Mouse (Mus musculus): ENCODE measurements around the gene Rln3. TPM values are rescaled to one million over a fixed set of nuclear protein-coding genes. Genes with fewer than 3 reads are reported as not detected.

The Rln3 gene
- polyA plus RNA-seq, 1 experiment from 2014 or later, result 1.6 TPM

- Histone ChIP-seq H3K4me3 (replicated peaks; ENCODE audit: low read length) (peak overlapping the region; percentile 92), H3K9ac (no peak overlapping the region), H3K36me3 (replicated peaks; ENCODE audit: control insufficient read depth, insufficient read depth) (no peaks in the 10 kb centered on the region), H3K27me3 (ENCODE audit: control insufficient read depth, insufficient read depth, low read length) (no peaks in the 10 kb centered on the region), H3K4me2 (replicated peaks) (peak overlapping the region; percentile 41), H3K9me3 (ENCODE audit: control insufficient read depth, low read length) (no peaks in the 10 kb centered on the region), H3K27ac (no peak overlapping the region), H3K4me1 (replicated peaks; ENCODE audit: control insufficient read depth, insufficient read depth, low read length) (peaks cover 20% of the 10 kb centered on the region)
- no peak for ATAC-seq (ENCODE audit: low FRiP score)
- 89% methylated on average over 7 of the region's 7 CpGs for WGBS
- DNase-seq (ENCODE audit: low spot score), result no peak
Observed at GRCm38 (mm10) chr8:84067911-84068310, 23.1 kb upstream of the Rln3 start.

- no peaks in the 10 kb centered on the region for H3K27me3 ChIP-seq (ENCODE audit: control insufficient read depth, insufficient read depth, low read length)
- peak; percentile 89 for DNase-seq (ENCODE audit: low spot score)
- no peaks in the 10 kb centered on the region for H3K36me3 ChIP-seq (replicated peaks; ENCODE audit: control insufficient read depth, insufficient read depth)
- peak overlapping the region; percentile 86 for H3K9ac ChIP-seq
- WGBS, result 1% methylated on average over 58 of the region's 58 CpGs
- peak overlapping the region; percentile 92 for H3K4me3 ChIP-seq (replicated peaks; ENCODE audit: low read length)
- no peaks in the 10 kb centered on the region for H3K9me3 ChIP-seq (ENCODE audit: control insufficient read depth, low read length)
- ATAC-seq (ENCODE audit: low FRiP score), result peak; percentile 61
- peak overlapping the region; percentile 41 for H3K4me2 ChIP-seq (replicated peaks)
- peaks cover 20% of the 10 kb centered on the region for H3K4me1 ChIP-seq (replicated peaks; ENCODE audit: control insufficient read depth, insufficient read depth, low read length)
- peak overlapping the region; percentile 98 for H3K27ac ChIP-seq
Observed at GRCm38 (mm10) chr8:84067047-84067573, 22.3 kb upstream of the Rln3 start.

GRCm38 (mm10) chr8:84066291-84066930, 21.6 kb upstream of the Rln3 start, which contains the start of gene Rfx1:
Rfx1 (plus strand) TSS chr8:84066834.
- peak within 1 kb of the TSS; percentile 98 for H3K27ac ChIP-seq
- no peaks in the 10 kb centered on the region for H3K9me3 ChIP-seq (ENCODE audit: control insufficient read depth, low read length)
- H3K4me2 ChIP-seq (replicated peaks), result peak within 1 kb of the TSS; percentile 77
- peak; percentile 98 for DNase-seq (ENCODE audit: low spot score)
- peak within 1 kb of the TSS; percentile 86 for H3K9ac ChIP-seq
- no peaks in the 10 kb centered on the region for H3K36me3 ChIP-seq (replicated peaks; ENCODE audit: control insufficient read depth, insufficient read depth)
- peak; percentile 98 for ATAC-seq (ENCODE audit: low FRiP score)
- peak within 1 kb of the TSS; percentile 92 for H3K4me3 ChIP-seq (replicated peaks; ENCODE audit: low read length)
- H3K4me1 ChIP-seq (replicated peaks; ENCODE audit: control insufficient read depth, insufficient read depth, low read length), result peaks cover 20% of the 10 kb centered on the region
- under 1% methylated on average over 51 of the region's 51 CpGs for WGBS
- H3K27me3 ChIP-seq (ENCODE audit: control insufficient read depth, insufficient read depth, low read length), result no peaks in the 10 kb centered on the region

- DNase-seq (ENCODE audit: low spot score) (no peak), ATAC-seq (ENCODE audit: low FRiP score) (no peak)
- Histone ChIP-seq H3K4me2 (replicated peaks) (peak overlapping the region; percentile 77), H3K4me1 (replicated peaks; ENCODE audit: control insufficient read depth, insufficient read depth, low read length) (peaks cover 20% of the 10 kb centered on the region), H3K27me3 (ENCODE audit: control insufficient read depth, insufficient read depth, low read length) (no peaks in the 10 kb centered on the region), H3K36me3 (replicated peaks; ENCODE audit: control insufficient read depth, insufficient read depth) (no peaks in the 10 kb centered on the region), H3K9ac (peak overlapping the region; percentile 62), H3K9me3 (ENCODE audit: control insufficient read depth, low read length) (no peaks in the 10 kb centered on the region), H3K27ac (peak overlapping the region; percentile 72), H3K4me3 (replicated peaks; ENCODE audit: low read length) (peak overlapping the region; percentile 92)
- 15% methylated on average over 5 of the region's 5 CpGs for WGBS
Observed at GRCm38 (mm10) chr8:84065457-84066072, 20.8 kb upstream of the Rln3 start.

- WGBS, result 92% methylated on average over 1 of the region's 1 CpGs
- no peak for ATAC-seq (ENCODE audit: low FRiP score)
Observed at GRCm38 (mm10) chr8:84065037-84065436, 20.2 kb upstream of the Rln3 start, which contains the start of gene Gm10643. Gm10643 (minus strand) TSS chr8:84065137.

GRCm38 (mm10) chr8:84063861-84064610, 19.2 kb upstream of the Rln3 start:
- Histone ChIP-seq H3K27me3 (ENCODE audit: control insufficient read depth, insufficient read depth, low read length) (no peaks in the 10 kb centered on the region), H3K27ac (no peak overlapping the region), H3K36me3 (replicated peaks; ENCODE audit: control insufficient read depth, insufficient read depth) (no peaks in the 10 kb centered on the region), H3K4me2 (replicated peaks) (no peak overlapping the region), H3K9me3 (ENCODE audit: control insufficient read depth, low read length) (no peaks in the 10 kb centered on the region), H3K9ac (no peak overlapping the region), H3K4me1 (replicated peaks; ENCODE audit: control insufficient read depth, insufficient read depth, low read length) (peaks cover 11% of the 10 kb centered on the region), H3K4me3 (replicated peaks; ENCODE audit: low read length) (no peak overlapping the region)
- ATAC-seq (ENCODE audit: low FRiP score) (no peak), DNase-seq (ENCODE audit: low spot score) (no peak)
- 80% methylated on average over 8 of the region's 8 CpGs for WGBS

More at GRCm38 (mm10) chr8:84065037-84065436, 20.2 kb upstream of the Rln3 start, which contains the start of gene Gm10643:
- Histone ChIP-seq H3K27me3 (ENCODE audit: control insufficient read depth, insufficient read depth, low read length) (no peaks in the 10 kb centered on the region), H3K4me3 (replicated peaks; ENCODE audit: low read length) (peak within 1 kb of the TSS; percentile 92), H3K9me3 (ENCODE audit: control insufficient read depth, low read length) (no peaks in the 10 kb centered on the region), H3K9ac (peak within 1 kb of the TSS; percentile 62), H3K27ac (peak within 1 kb of the TSS; percentile 72), H3K36me3 (replicated peaks; ENCODE audit: control insufficient read depth, insufficient read depth) (no peaks in the 10 kb centered on the region), H3K4me2 (replicated peaks) (peak within 1 kb of the TSS; percentile 77), H3K4me1 (replicated peaks; ENCODE audit: control insufficient read depth, insufficient read depth, low read length) (peaks cover 17% of the 10 kb centered on the region)
- DNase-seq (ENCODE audit: low spot score), result no peak

- Histone ChIP-seq H3K36me3 (replicated peaks; ENCODE audit: control insufficient read depth, insufficient read depth) (no peaks in the 10 kb centered on the region), H3K4me1 (replicated peaks; ENCODE audit: control insufficient read depth, insufficient read depth, low read length) (no peaks in the 10 kb centered on the region), H3K9ac (no peak overlapping the region), H3K27me3 (ENCODE audit: control insufficient read depth, insufficient read depth, low read length) (no peaks in the 10 kb centered on the region), H3K27ac (no peak overlapping the region), H3K4me2 (replicated peaks) (no peak overlapping the region), H3K4me3 (replicated peaks; ENCODE audit: low read length) (no peak overlapping the region), H3K9me3 (ENCODE audit: control insufficient read depth, low read length) (no peaks in the 10 kb centered on the region)
- 89% methylated on average over 2 of the region's 2 CpGs for WGBS
- no peak for ATAC-seq (ENCODE audit: low FRiP score)
- no peak for DNase-seq (ENCODE audit: low spot score)
Observed at GRCm38 (mm10) chr8:84060245-84060644, 15.4 kb upstream of the Rln3 start.

GRCm38 (mm10) chr8:84059226-84059625, 14.4 kb upstream of the Rln3 start:
- Histone ChIP-seq H3K9ac (no peak overlapping the region), H3K4me1 (replicated peaks; ENCODE audit: control insufficient read depth, insufficient read depth, low read length) (no peaks in the 10 kb centered on the region), H3K4me3 (replicated peaks; ENCODE audit: low read length) (no peak overlapping the region), H3K36me3 (replicated peaks; ENCODE audit: control insufficient read depth, insufficient read depth) (no peaks in the 10 kb centered on the region), H3K27ac (no peak overlapping the region), H3K4me2 (replicated peaks) (no peak overlapping the region), H3K9me3 (ENCODE audit: control insufficient read depth, low read length) (no peaks in the 10 kb centered on the region), H3K27me3 (ENCODE audit: control insufficient read depth, insufficient read depth, low read length) (no peaks in the 10 kb centered on the region)
- no peak for ATAC-seq (ENCODE audit: low FRiP score)
- no peak for DNase-seq (ENCODE audit: low spot score)
- 95% methylated on average over 2 of the region's 2 CpGs for WGBS

GRCm38 (mm10) chr8:84057827-84058226, 13.0 kb upstream of the Rln3 start:
- Histone ChIP-seq H3K4me2 (replicated peaks) (no peak overlapping the region), H3K27ac (no peak overlapping the region), H3K4me3 (replicated peaks; ENCODE audit: low read length) (no peak overlapping the region), H3K9me3 (ENCODE audit: control insufficient read depth, low read length) (no peaks in the 10 kb centered on the region), H3K4me1 (replicated peaks; ENCODE audit: control insufficient read depth, insufficient read depth, low read length) (no peaks in the 10 kb centered on the region), H3K9ac (no peak overlapping the region), H3K27me3 (ENCODE audit: control insufficient read depth, insufficient read depth, low read length) (no peaks in the 10 kb centered on the region), H3K36me3 (replicated peaks; ENCODE audit: control insufficient read depth, insufficient read depth) (no peaks in the 10 kb centered on the region)
- no peak for ATAC-seq (ENCODE audit: low FRiP score)
- no peak for DNase-seq (ENCODE audit: low spot score)
- WGBS, result 90% methylated on average over 1 of the region's 1 CpGs

Data from hindbrain, embryonic 14.5 days (tissue).